Mouse (Mus musculus) Patski (cell line): Measurements from ENCODE around the gene Peli2. TPM values are rescaled to one million over a fixed set of nuclear protein-coding genes. Genes with fewer than 3 reads are reported as not detected.

Source experiments
- ATAC-seq: fragments of 100-300 bp; one replicate; pipeline ENCODE4 v1.8.0; 2021
- CTCF ChIA-PET: fragments of 350-600 bp; sonication (Branson Sonifier 250); formaldehyde crosslinking; loops from one replicate; lab custom pipeline; 2022; ENCODE audit warnings: inconsistent platforms; lab: Charles Lee
- POLR2A ChIA-PET: fragments of 350-600 bp; sonication (Branson Sonifier 250); formaldehyde crosslinking; loops from one replicate; lab custom pipeline; 2022; ENCODE audit warnings: antibody characterized with exemption, inconsistent platforms; lab: Charles Lee
- DNase-seq: peaks from one replicate; pipeline ENCODE4 v3.0.0-alpha.2; 2011; ENCODE audit warnings: low read depth, low spot score
- H3K27me3 ChIP-seq: fragments of 371-371 bp; one replicate; pipeline ENCODE4 v1.5.1; 2021
- CTCF ChIP-seq: fragments of 100-300 bp; IDR thresholded peaks from one replicate; pipeline ENCODE4 v1.5.1; 2021
- in situ Hi-C: fragments of 300-500 bp; cut with MboI; formaldehyde crosslinking; loops from 3 replicates; pipeline ENCODE4 v1.11.1; 2018; ENCODE audit warnings: low pct_unique_long_range_greater_than_20kb, mixed read lengths
- polyA plus RNA-seq: library from polyadenylated mRNA; unstranded; gene quantifications from one replicate; pipeline ENCODE4 v1.2.3, GENCODE M21; 2021

Peli2 gene
- polyA plus RNA-seq, 1 experiment from 2014 or later: 5.4 TPM

DNA sequence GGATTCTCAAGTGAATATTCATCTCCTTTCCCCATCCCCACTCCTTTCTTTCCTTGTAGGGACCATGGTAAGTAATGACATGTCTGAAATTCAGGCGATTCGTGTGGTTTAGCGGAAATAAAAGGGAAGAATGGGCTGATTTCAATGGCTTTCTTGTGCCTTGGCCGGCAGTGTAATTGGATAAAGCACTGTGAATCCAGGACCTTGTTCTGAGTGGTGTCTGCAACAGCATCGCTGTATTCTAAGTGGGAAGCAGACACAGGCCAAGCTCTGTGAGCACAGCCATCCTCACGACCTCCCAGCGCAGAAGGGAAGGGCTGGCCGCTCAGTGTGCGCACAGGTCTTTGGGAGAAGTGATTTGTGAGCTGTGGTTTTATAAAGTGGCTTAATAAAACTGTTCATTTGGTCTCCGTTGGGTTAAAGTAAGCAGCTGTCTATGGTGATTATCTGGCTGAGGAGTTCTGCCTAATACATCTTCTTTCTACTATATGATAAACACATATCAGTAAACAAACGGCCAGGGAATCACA is 15.3 kb downstream of the Peli2 start:
- ChIA-PET CTCF (no interaction called here), POLR2A (no interaction called here)
- in situ Hi-C loops: no loop called here
- DNase-seq (no peak), ATAC-seq (no peak)
- H3K27me3 ChIP-seq: peaks cover 2% of the 10 kb centered on the region
- TF ChIP-seq CTCF: no peak

DNA sequence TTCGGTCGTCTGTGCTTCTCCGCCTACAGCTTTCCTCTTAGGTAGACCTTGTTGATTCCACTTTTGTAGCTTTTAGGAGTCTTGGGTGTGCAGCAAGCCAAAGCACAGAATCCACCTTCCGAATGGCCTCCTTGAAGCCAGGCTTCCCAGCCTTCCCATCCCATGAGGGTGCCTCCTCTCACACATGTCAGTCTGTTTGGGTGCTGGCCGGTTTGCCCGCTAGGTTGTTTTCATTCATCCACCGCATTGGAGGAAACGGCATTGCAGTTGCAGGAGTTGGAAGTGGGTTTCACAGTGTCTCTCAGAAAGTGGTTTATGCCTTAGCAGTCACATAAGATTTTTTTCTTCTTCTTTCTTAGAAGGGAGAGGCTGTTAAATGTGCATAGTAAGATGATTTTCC is 17.1 kb downstream of the Peli2 start:
- ATAC-seq (no peak), DNase-seq (no peak)
- no peak for TF ChIP-seq CTCF
- peaks cover 9% of the 10 kb centered on the region for H3K27me3 ChIP-seq
- POLR2A ChIA-PET: no interaction called here
- CTCF ChIA-PET: interaction anchor here (1.0 to 1.3 kb wide), 2 partner anchors 11 to 15 kb away, joined by 3 read pairs; no protein-coding TSS in a partner anchor
- in situ Hi-C loops: no loop called here

DNA sequence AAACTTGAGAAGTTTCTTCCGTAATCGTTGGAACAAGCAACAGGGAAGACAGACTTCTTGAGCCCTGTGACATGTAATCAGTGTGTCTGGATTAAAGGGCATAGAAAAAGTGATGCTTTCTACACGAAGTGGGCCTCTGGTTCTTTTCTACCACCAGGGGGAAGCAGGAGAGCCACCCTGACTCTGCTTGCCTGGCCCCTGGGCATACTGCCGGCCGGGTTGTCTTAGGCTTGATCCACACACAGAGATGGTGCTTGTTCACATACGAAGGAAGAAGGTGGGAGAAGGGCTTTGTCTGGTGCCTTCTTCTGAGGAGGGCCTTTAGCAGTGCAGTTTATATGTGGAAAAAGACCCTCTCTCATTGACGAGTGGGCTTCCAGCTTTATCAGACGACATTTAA is 17.5 kb downstream of the Peli2 start:
- DNase-seq (no peak), ATAC-seq (no peak)
- POLR2A ChIA-PET: no interaction called here
- in situ Hi-C loops: no loop called here
- TF ChIP-seq CTCF: no peak
- peaks cover 9% of the 10 kb centered on the region for H3K27me3 ChIP-seq
- CTCF ChIA-PET: interaction anchor here (1.3 kb wide), 1 partner anchor 11 kb away, joined by 3 read pairs; no protein-coding TSS in a partner anchor

DNA sequence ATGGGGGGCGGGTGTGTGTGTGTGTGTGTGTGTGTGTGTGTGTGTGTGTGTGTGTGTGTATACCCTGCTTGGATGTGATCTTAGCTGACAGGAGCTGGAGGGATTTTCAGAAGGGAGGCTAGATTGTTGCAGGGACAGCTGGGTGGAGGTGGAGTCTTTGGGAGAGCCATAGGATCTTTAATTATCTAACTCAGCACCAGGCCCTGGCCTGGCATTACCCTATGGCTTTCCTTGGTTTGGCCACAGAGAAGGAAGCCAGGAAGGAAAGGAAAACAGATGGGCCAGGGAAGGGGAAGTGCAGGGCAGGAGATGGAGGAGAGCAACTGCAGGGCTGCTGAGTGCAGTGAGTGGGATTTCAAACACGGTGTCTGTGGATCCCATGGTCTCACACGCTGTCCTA is 18.8 kb downstream of the Peli2 start:
- no peak for TF ChIP-seq CTCF
- ChIA-PET CTCF (interaction anchor here (1.8 kb wide), 1 partner anchor 29 kb away, joined by 3 read pairs; no protein-coding TSS in a partner anchor), POLR2A (no interaction called here)
- in situ Hi-C loops: no loop called here
- DNase-seq (no peak), ATAC-seq (no peak)
- H3K27me3 ChIP-seq: peaks cover 9% of the 10 kb centered on the region

DNA sequence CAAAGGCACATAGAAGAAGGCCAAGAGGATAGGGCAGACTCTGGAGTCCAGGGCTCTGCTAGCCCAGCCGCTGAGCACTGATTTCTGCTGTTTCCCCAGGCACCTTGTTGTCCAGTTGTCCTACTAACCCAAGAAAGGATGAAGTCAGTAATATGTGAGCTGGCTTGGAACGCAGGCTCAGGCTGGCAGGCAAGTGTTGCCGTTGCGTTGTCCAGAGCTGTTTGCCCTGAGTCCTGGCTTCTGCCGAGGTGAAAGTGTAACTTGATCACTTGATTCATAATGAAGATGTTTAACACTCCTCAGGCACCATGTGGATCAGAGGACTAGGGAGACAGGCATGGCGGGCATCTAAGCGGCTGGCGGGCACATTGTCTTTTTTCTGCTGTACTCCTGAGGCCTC is 21.1 kb downstream of the Peli2 start:
- DNase-seq (no peak), ATAC-seq (no peak)
- CTCF ChIA-PET: no interaction called here
- in situ Hi-C loops: no loop called here
- POLR2A ChIA-PET: no interaction called here
- TF ChIP-seq CTCF: no peak
- peaks cover 9% of the 10 kb centered on the region for H3K27me3 ChIP-seq

DNA sequence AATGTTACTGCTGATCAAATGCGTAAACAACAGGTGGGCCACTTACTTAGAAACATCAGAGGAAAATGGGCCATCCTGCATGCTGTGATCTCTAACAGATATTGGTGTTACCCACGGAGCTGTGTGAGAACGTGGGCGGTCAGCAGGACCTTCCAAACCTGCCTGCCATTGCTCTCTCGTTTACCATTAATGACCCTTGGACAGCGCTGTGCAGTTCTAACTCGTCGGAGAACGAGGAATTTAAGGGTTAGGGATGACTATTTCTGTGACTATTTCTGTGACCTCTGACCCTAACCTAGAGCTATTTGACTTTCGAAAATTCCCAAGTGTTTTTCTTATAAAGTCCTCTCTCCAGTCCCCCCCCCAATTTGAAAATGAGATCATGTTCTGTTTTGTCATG is 22.1 kb downstream of the Peli2 start:
- in situ Hi-C loops: no loop called here
- DNase-seq (no peak), ATAC-seq (no peak)
- CTCF ChIA-PET: interaction anchor here (1.6 kb wide), 1 partner anchor 27 kb away, joined by 5 read pairs; no protein-coding TSS in a partner anchor
- no peak for TF ChIP-seq CTCF
- peaks cover 9% of the 10 kb centered on the region for H3K27me3 ChIP-seq
- POLR2A ChIA-PET: no interaction called here

DNA sequence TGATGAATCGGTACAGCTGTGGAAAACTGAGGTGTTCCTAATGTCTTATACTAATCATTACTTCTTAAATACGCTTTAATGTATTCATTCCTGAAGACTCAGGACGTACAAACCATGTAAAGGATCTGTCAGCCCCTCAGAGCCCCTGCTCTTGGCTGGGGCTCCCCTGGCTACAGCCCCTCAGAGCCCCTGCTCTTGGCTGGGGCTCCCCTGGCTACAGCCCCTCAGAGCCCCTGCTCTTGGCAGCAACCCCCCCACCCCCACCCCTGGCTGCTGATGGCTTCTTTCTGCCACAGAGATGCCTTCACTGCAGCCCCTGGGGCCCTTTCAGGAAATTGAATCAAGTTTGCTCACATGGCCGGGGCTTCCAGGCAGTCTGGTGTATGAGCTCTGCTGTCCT is 22.5 kb downstream of the Peli2 start:
- no peak for TF ChIP-seq CTCF
- peaks cover 9% of the 10 kb centered on the region for H3K27me3 ChIP-seq
- POLR2A ChIA-PET: no interaction called here
- in situ Hi-C loops: no loop called here
- DNase-seq (no peak), ATAC-seq (no peak)
- CTCF ChIA-PET: interaction anchor here (1.6 kb wide), 1 partner anchor 26 kb away, joined by 5 read pairs; no protein-coding TSS in a partner anchor

DNA sequence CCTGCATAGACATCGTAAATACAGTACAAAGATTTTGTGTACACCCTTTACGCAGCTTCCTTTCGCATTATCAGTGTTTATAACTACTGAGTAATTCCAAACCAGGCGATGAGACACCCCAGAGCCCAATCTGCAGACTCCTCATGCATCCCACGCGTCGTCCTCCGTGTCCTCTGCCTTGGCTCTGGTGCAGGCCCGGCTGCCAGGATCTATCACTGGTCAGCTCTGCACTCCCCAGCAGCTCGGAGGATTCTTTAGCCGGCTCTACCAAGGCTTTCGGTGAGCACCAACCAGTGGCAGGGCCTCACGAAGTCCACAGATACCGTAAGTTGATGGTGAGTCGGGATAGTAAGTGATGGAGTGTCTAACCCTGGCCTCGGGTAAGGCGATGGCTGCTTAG is 23.7 kb downstream of the Peli2 start:
- ATAC-seq (no peak), DNase-seq (no peak)
- POLR2A ChIA-PET: no interaction called here
- peaks cover 9% of the 10 kb centered on the region for H3K27me3 ChIP-seq
- no peak for TF ChIP-seq CTCF
- in situ Hi-C loops: no loop called here
- CTCF ChIA-PET: interaction anchor here (1.6 kb wide), 1 partner anchor 25 kb away, joined by 5 read pairs; no protein-coding TSS in a partner anchor

DNA sequence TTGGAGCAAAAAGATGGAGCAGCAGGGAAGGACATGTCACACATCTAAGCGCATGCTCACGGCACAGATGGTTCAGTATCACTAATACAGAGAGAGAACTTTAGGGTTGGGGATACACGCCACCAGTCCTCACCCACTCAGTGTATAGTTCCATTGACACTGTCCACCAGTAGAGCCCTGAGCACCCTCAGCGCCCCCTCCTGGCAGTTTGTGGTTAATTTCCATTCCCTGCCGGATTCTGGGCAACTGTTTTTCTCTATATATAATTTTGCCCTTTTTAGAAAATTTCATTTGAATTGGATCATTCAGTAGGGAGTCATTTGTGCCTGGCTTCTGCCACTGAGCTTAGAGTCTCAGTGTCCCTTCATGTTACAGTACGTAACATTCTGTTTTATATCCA is 27.1 kb downstream of the Peli2 start:
- peak; percentile 35 for TF ChIP-seq CTCF
- H3K27me3 ChIP-seq: no peaks in the 10 kb centered on the region
- in situ Hi-C loops: no loop called here
- POLR2A ChIA-PET: no interaction called here
- CTCF ChIA-PET: no interaction called here
- DNase-seq (no peak), ATAC-seq (no peak)

DNA sequence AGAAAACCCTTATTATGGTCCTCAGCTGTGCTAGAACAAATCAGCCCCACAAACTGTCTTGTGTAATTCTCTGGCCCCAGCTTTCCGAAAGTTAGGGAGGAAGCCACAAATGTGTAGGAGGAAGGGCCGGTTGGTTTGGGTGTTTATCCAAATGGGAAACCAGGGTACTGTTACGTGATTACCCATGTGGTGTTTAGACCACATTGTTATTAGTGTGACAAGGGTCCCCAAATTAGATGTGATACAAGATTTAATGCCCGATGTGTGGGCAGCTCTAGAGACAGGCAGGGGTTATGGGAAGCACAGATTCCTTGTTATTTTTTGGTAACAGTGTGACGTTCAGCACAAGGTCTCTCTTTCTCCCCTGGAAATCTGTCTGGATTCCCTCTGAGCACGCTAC is 28.0 kb downstream of the Peli2 start:
- in situ Hi-C loops: no loop called here
- ChIA-PET POLR2A (no interaction called here), CTCF (interaction anchor here (0.8 kb wide), 1 partner anchor 11 kb away, joined by 3 read pairs; no protein-coding TSS in a partner anchor)
- ATAC-seq: no peak
- no peaks in the 10 kb centered on the region for H3K27me3 ChIP-seq
- no peak for TF ChIP-seq CTCF
- no peak for DNase-seq

DNA sequence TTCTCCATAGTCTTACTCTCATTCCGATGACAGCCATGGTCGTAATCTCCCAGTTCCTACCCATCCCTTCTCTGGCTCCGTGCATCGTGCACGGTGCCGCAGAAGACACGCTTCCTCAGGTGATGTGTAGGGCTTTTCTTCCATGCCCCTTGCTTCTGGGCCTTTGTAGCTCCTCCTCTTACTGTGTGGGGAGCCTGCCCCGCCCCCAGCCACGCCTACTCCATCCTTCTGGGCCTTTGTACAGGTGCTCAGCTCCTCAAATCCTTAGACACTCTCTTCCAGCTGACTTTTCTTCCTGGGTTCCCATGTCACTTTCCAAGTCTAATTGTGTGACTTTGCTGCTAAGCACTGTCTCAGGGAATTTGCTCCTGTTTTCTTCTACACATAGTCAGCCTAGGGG is 28.7 kb downstream of the Peli2 start:
- in situ Hi-C loops: no loop called here

More for the DNA sequence above, 28.7 kb downstream of the Peli2 start:
- CTCF ChIA-PET: interaction anchor here (0.8 kb wide), 1 partner anchor 12 kb away, joined by 3 read pairs; no protein-coding TSS in a partner anchor
- no peak for DNase-seq
- no peak for ATAC-seq
- no peaks in the 10 kb centered on the region for H3K27me3 ChIP-seq
- TF ChIP-seq CTCF: no peak
- POLR2A ChIA-PET: no interaction called here
